Mouse (Mus musculus) hindbrain, embryonic 15.5 days (tissue): ENCODE data around the gene Mamstr. TPM values are rescaled to one million over a fixed set of nuclear protein-coding genes. Genes with fewer than 3 reads are reported as not detected.

ENCODE experiments used
- ATAC-seq: fragments of 200-750 bp; cut with Nextera tagmentation; 2 replicates; pipeline ENCODE4 v1.8.0; 2017; ENCODE audit warnings: low read depth, moderate number of reproducible peaks, moderate TSS enrichment; ENCODE audit not compliant: low FRiP score
- H3K27ac ChIP-seq: fragments of 300-500 bp; sonication (generic); replicated peaks from 2 replicates; pipeline ENCODE4 v1.5.1; 2015; ENCODE audit warnings: mild to moderate bottlenecking, inconsistent platforms
- H3K27me3 ChIP-seq: fragments of 300-500 bp; sonication (generic); 2 replicates; pipeline ENCODE4 v1.6.1; 2015; ENCODE audit warnings: control low read depth, inconsistent platforms
- H3K36me3 ChIP-seq: fragments of 300-500 bp; sonication (generic); 2 replicates; pipeline ENCODE4 v1.6.1; 2015; ENCODE audit warnings: control low read depth, inconsistent platforms
- H3K4me1 ChIP-seq: fragments of 300-500 bp; sonication (generic); replicated peaks from 2 replicates; pipeline ENCODE4 v1.6.1; 2015; ENCODE audit warnings: control low read depth, inconsistent platforms
- H3K4me2 ChIP-seq: fragments of 300-500 bp; sonication (generic); 2 replicates; pipeline ENCODE4 v1.6.1; 2015; ENCODE audit warnings: moderate library complexity, mild to moderate bottlenecking, inconsistent platforms
- H3K4me3 ChIP-seq: fragments of 300-500 bp; sonication (generic); 2 replicates; pipeline ENCODE4 v1.5.1; 2015; ENCODE audit warnings: mild to moderate bottlenecking, inconsistent platforms
- H3K9ac ChIP-seq: fragments of 300-500 bp; sonication (generic); 2 replicates; pipeline ENCODE4 v1.6.1; 2015; ENCODE audit warnings: inconsistent platforms
- H3K9me3 ChIP-seq: fragments of 300-500 bp; sonication (generic); 2 replicates; pipeline ENCODE4 v1.6.1; 2016; ENCODE audit warnings: control low read depth, inconsistent platforms
- WGBS: fragments of 180-500 bp; shearing (Covaris S2); methylation state at CpG from one replicate; pipeline ENCODE4 v1.1.7; 2015; 5-methylcytosine and 5-hydroxymethylcytosine counted together
- polyA plus RNA-seq: library from polyadenylated mRNA; unstranded; fragments of >200 nt; fragmentation: Nextera tagmentation; extraction: Ambion mirVana; gene quantifications from 2 replicates; pipeline ENCODE4 v1.2.1, GENCODE M21; 2015

The Mamstr gene
- polyA plus RNA-seq, 1 experiment from 2014 or later, result 4.0 TPM

- WGBS, result 67% methylated on average over 6 of the region's 6 CpGs
- no peaks in the 10 kb centered on the region for H3K9me3 ChIP-seq
- ATAC-seq, result no peak
- peaks cover 5% of the 10 kb centered on the region; the same call in 1 of the 2 replicates for H3K4me1 ChIP-seq
- H3K36me3 ChIP-seq, result no peaks in the 10 kb centered on the region
- no peak overlapping the region for H3K27ac ChIP-seq
- H3K27me3 ChIP-seq, result no peaks in the 10 kb centered on the region
- no peak overlapping the region for H3K9ac ChIP-seq
- no peak overlapping the region for H3K4me2 ChIP-seq
- no peak overlapping the region for H3K4me3 ChIP-seq
These were observed 49.3 kb downstream of the Mamstr start for GRCm38 (mm10) chr7:45689099-45689498.

GRCm38 (mm10) chr7:45689800-45690199, 50.0 kb downstream of the Mamstr start:
- Histone ChIP-seq H3K27me3 (no peaks in the 10 kb centered on the region), H3K36me3 (no peaks in the 10 kb centered on the region), H3K9me3 (no peaks in the 10 kb centered on the region), H3K4me3 (no peak overlapping the region), H3K27ac (no peak overlapping the region), H3K4me2 (no peak overlapping the region), H3K4me1 (peaks cover 5% of the 10 kb centered on the region; the same call in 1 of the 2 replicates), H3K9ac (no peak overlapping the region)
- ATAC-seq, result no peak
- WGBS, result 82% methylated on average over 11 of the region's 11 CpGs

GRCm38 (mm10) chr7:45692364-45692763, 52.6 kb downstream of the Mamstr start:
- Histone ChIP-seq H3K4me3 (no peak overlapping the region), H3K27me3 (no peaks in the 10 kb centered on the region), H3K9ac (no peak overlapping the region), H3K27ac (no peak overlapping the region), H3K4me2 (no peak overlapping the region), H3K9me3 (no peaks in the 10 kb centered on the region), H3K36me3 (no peaks in the 10 kb centered on the region), H3K4me1 (no peaks in the 10 kb centered on the region)
- WGBS, result 83% methylated on average over 2 of the region's 2 CpGs
- no peak for ATAC-seq

- Histone ChIP-seq H3K9ac (no peak within 1 kb of the TSS), H3K27me3 (no peaks in the 10 kb centered on the region), H3K9me3 (no peaks in the 10 kb centered on the region), H3K36me3 (no peaks in the 10 kb centered on the region), H3K4me3 (no peak within 1 kb of the TSS), H3K4me1 (peaks cover under 1% of the 10 kb centered on the region; the same call in 1 of the 2 replicates), H3K27ac (no peak within 1 kb of the TSS), H3K4me2 (no peak within 1 kb of the TSS)
- ATAC-seq, result no peak
- WGBS, result 89% methylated on average over 50 of the region's 50 CpGs
These were observed 54.3 kb downstream of the Mamstr start, which contains the start of gene Sec1 for GRCm38 (mm10) chr7:45693921-45694591. Gene Sec1, minus strand, starts transcription at chr7:45694402.

GRCm38 (mm10) chr7:45695098-45695497, 55.3 kb downstream of the Mamstr start:
- Histone ChIP-seq H3K27me3 (no peaks in the 10 kb centered on the region), H3K9ac (no peak overlapping the region), H3K36me3 (no peaks in the 10 kb centered on the region), H3K9me3 (no peaks in the 10 kb centered on the region), H3K4me2 (no peak overlapping the region), H3K4me1 (peaks cover 10% of the 10 kb centered on the region), H3K27ac (no peak overlapping the region), H3K4me3 (no peak overlapping the region)
- no peak for ATAC-seq
- WGBS, result 17% methylated on average over 6 of the region's 6 CpGs

Other genes starting within 250 kb of the Mamstr start
- gene Snrnp70, start 244.2 kb upstream of the Mamstr start, polyA plus RNA-seq, result 179 and 183 TPM in 2 replicates
- gene Kcna7, start 234.3 kb upstream of the Mamstr start, polyA plus RNA-seq, result not detected in 2 replicates
- 0.17 TPM in 1 of 2 replicates, not detected in the other for gene Ntf5, start 226.3 kb upstream of the Mamstr start, polyA plus RNA-seq
- gene Lhb, start 219.2 kb upstream of the Mamstr start, polyA plus RNA-seq, result 0.92 and 2.0 TPM in 2 replicates
- 23.4 and 25.1 TPM in 2 replicates for gene Gys1, start 205.1 kb upstream of the Mamstr start, polyA plus RNA-seq
- 108 and 110 TPM in 2 replicates for gene Ruvbl2, start 201.9 kb upstream of the Mamstr start, polyA plus RNA-seq
- gene Ftl1, start 180.1 kb upstream of the Mamstr start, polyA plus RNA-seq, result 5,657 and 5,762 TPM in 2 replicates
- 245 and 250 TPM in 2 replicates for gene Bax, start 173.1 kb upstream of the Mamstr start, polyA plus RNA-seq
- 0.13 and 0.30 TPM in 2 replicates for gene Tulp2, start 158.1 kb upstream of the Mamstr start, polyA plus RNA-seq
- gene Gm45808, start 153.2 kb upstream of the Mamstr start, polyA plus RNA-seq, result not detected in 2 replicates
- gene Dhdh, start 151.2 kb upstream of the Mamstr start, polyA plus RNA-seq, result 4.5 and 4.6 TPM in 2 replicates
- 137 TPM in 2 replicates for gene Nucb1, start 129.6 kb upstream of the Mamstr start, polyA plus RNA-seq
- gene Ppp1r15a, start 113.7 kb upstream of the Mamstr start, polyA plus RNA-seq, result 13.8 and 14.4 TPM in 2 replicates
- 2.5 and 3.3 TPM in 2 replicates for gene Plekha4, start 113.6 kb upstream of the Mamstr start, polyA plus RNA-seq
- gene Hsd17b14, start 85.1 kb upstream of the Mamstr start, polyA plus RNA-seq, result 0.18 and 0.26 TPM in 2 replicates
- 22.2 and 22.7 TPM in 2 replicates for gene Bcat2, start 69.8 kb upstream of the Mamstr start, polyA plus RNA-seq
- gene Fgf21, start 24.5 kb upstream of the Mamstr start, polyA plus RNA-seq, result not detected in 2 replicates
- gene Fut1, start 22.7 kb upstream of the Mamstr start, polyA plus RNA-seq, result not detected in 2 replicates
- gene Izumo1, start 18.2 kb upstream of the Mamstr start, polyA plus RNA-seq, result 0.08 and 0.09 TPM in 2 replicates
- 20.2 and 24.3 TPM in 2 replicates for gene Rasip1, start 12.5 kb upstream of the Mamstr start, polyA plus RNA-seq
- gene Fut2, start 26.4 kb downstream of the Mamstr start, polyA plus RNA-seq, result 0.05 and 0.32 TPM in 2 replicates
- 1.4 and 1.6 TPM in 2 replicates for gene Ntn5, start 44.0 kb downstream of the Mamstr start, polyA plus RNA-seq
- gene Sec1, start 54.4 kb downstream of the Mamstr start, polyA plus RNA-seq, result 0.35 and 0.89 TPM in 2 replicates
- 58.6 and 67.3 TPM in 2 replicates for gene Car11, start 59.9 kb downstream of the Mamstr start, polyA plus RNA-seq
- gene Dbp, start 65.1 kb downstream of the Mamstr start, polyA plus RNA-seq, result 2.9 and 4.1 TPM in 2 replicates
- 528 and 575 TPM in 2 replicates for gene Rpl18, start 75.5 kb downstream of the Mamstr start, polyA plus RNA-seq
- 24.4 and 26.9 TPM in 2 replicates for gene Sphk2, start 78.0 kb downstream of the Mamstr start, polyA plus RNA-seq
- gene Fam83e, start 81.2 kb downstream of the Mamstr start, polyA plus RNA-seq, result 0.38 and 0.57 TPM in 2 replicates
- not detected in 2 replicates for gene Spaca4, start 85.8 kb downstream of the Mamstr start, polyA plus RNA-seq
- gene Lmtk3, start 143.8 kb downstream of the Mamstr start, polyA plus RNA-seq, result 20.1 and 24.8 TPM in 2 replicates
- gene Sult2b1, start 144.7 kb downstream of the Mamstr start, polyA plus RNA-seq, result 6.3 TPM in 2 replicates
- 271 and 286 TPM in 2 replicates for gene Cyth2, start 174.6 kb downstream of the Mamstr start, polyA plus RNA-seq
- 1.1 and 1.6 TPM in 2 replicates for gene Kcnj14, start 184.8 kb downstream of the Mamstr start, polyA plus RNA-seq
- gene Grwd1, start 191.0 kb downstream of the Mamstr start, polyA plus RNA-seq, result 41.8 and 43.1 TPM in 2 replicates
- 56.4 and 61.0 TPM in 2 replicates for gene Kdelr1, start 232.8 kb downstream of the Mamstr start, polyA plus RNA-seq
- gene Grin2d, start 238.4 kb downstream of the Mamstr start, polyA plus RNA-seq, result 3.4 and 4.3 TPM in 2 replicates